Mouse (Mus musculus) mouse embryonic stem cell (cell line): ENCODE measurements around the gene Ccdc136.
"Not testable (repeated sequence)": the region's sequence is repeated elsewhere in the genome, so short reads cannot be mapped to it uniquely, and the experiment has no call there.

Experiments used
- in situ Hi-C, 2 experiments: fragments of 300-500 bp; cut with MboI; formaldehyde crosslinking; loops; 1 replicate in 1 of 2; 3 replicates in 1 of 2; pipeline ENCODE4 v1.14.3; 2019 to 2020; ENCODE audit warnings: low sequenced_read_pairs in 2 of 2, low pct_unique_long_range_greater_than_20kb in 1 of 2, mixed read lengths in 1 of 2; ENCODE audit not compliant: unreplicated experiment in 1 of 2

Gene Ccdc136

GRCm38 (mm10) chr6:29390500-29390899 lies 5.6 kb upstream of the Ccdc136 start:
- in situ Hi-C loops = not testable (repeated sequence)

GRCm38 (mm10) chr6:29391241-29391640 lies 4.9 kb upstream of the Ccdc136 start:
- in situ Hi-C loops = not testable (repeated sequence)

GRCm38 (mm10) chr6:29391802-29392201 lies 4.3 kb upstream of the Ccdc136 start:
- in situ Hi-C loops = no loop called here

- in situ Hi-C loops = no loop called here
Observed at GRCm38 (mm10) chr6:29394286-29394685, 1.8 kb upstream of the Ccdc136 start.

- in situ Hi-C loops = no loop called here
Observed at GRCm38 (mm10) chr6:29396714-29397540, 818 bp downstream of the Ccdc136 start.

- in situ Hi-C loops = no loop called here
Observed at GRCm38 (mm10) chr6:29397575-29397974, 1.5 kb downstream of the Ccdc136 start.

- in situ Hi-C loops = no loop called here
Observed at GRCm38 (mm10) chr6:29399851-29400250, 3.7 kb downstream of the Ccdc136 start.

GRCm38 (mm10) chr6:29402693-29403342 lies 6.7 kb downstream of the Ccdc136 start:
- in situ Hi-C loops = no loop called here

- in situ Hi-C loops = loop anchor here in 1 of 2 experiments (5.0 kb wide), 1 partner anchor 39 kb away; no protein-coding TSS in a partner anchor
Observed at GRCm38 (mm10) chr6:29406412-29406811, 10.3 kb downstream of the Ccdc136 start.

GRCm38 (mm10) chr6:29415446-29415845 lies 19.3 kb downstream of the Ccdc136 start:
- in situ Hi-C loops = no loop called here

- in situ Hi-C loops = no loop called here
Observed at GRCm38 (mm10) chr6:29420596-29420995, 24.5 kb downstream of the Ccdc136 start.

- in situ Hi-C loops = no loop called here
Observed at GRCm38 (mm10) chr6:29425118-29425517, 29.0 kb downstream of the Ccdc136 start.

GRCm38 (mm10) chr6:29426331-29426730 lies 30.2 kb downstream of the Ccdc136 start:
- in situ Hi-C loops = no loop called here

GRCm38 (mm10) chr6:29428171-29428570 lies 32.1 kb downstream of the Ccdc136 start:
- in situ Hi-C loops = no loop called here

- in situ Hi-C loops = no loop called here
Observed at GRCm38 (mm10) chr6:29430681-29431420, 34.7 kb downstream of the Ccdc136 start.

GRCm38 (mm10) chr6:29431473-29431872 lies 35.4 kb downstream of the Ccdc136 start:
- in situ Hi-C loops = no loop called here

GRCm38 (mm10) chr6:29432156-29432555 lies 36.0 kb downstream of the Ccdc136 start:
- in situ Hi-C loops = no loop called here

GRCm38 (mm10) chr6:29432676-29433037 lies 36.5 kb downstream of the Ccdc136 start:
- in situ Hi-C loops = no loop called here
